In genomic region chr15:25589916-25590315, GRCm38 (mm10) we compare ENCODE assay signal across 8 mouse cellular contexts. TPM values are rescaled to one million over a fixed set of nuclear protein-coding genes. Genes with fewer than 3 reads are reported as not detected.
DNase-seq lines count a peak whose midpoint lies in the region; ATAC-seq and TF ChIP-seq lines count a peak whose summit lies in the region.

No protein-coding gene starts in this region.

- no peak overlapping the region for H3K4me3 ChIP-seq in gastrocnemius, adult 2 months
- no peak overlapping the region for H3K4me3 ChIP-seq in hindbrain, embryonic 13.5 days

- 0 out of 2 replicates have a peak, but pooled peaks cover 2% of the 10 kb centered on the region for H3K4me1 ChIP-seq in hindbrain, embryonic 13.5 days (replicated peaks)

- no peaks in the 10 kb centered on the region for H3K27me3 ChIP-seq in hindbrain, embryonic 13.5 days

- H3K27ac ChIP-seq in gastrocnemius, adult 2 months = no peak overlapping the region
- H3K27ac ChIP-seq in hindbrain, embryonic 13.5 days = no peak overlapping the region

- no peaks in the 10 kb centered on the region for H3K36me3 ChIP-seq in hindbrain, embryonic 13.5 days

- intact Hi-C loops in gastrocnemius, adult 2 months (cut with DNase I) = no loop called here

- 88% methylated on average over 5 of the region's 5 CpGs for WGBS in hindbrain, embryonic 13.5 days

- ATAC-seq in hindbrain, embryonic 13.5 days (ENCODE audit: low FRiP score) = no peak

- H3K4me2 ChIP-seq in hindbrain, embryonic 13.5 days = no peak overlapping the region

- peak; percentile 35 for DNase-seq in gastrocnemius, adult 2 months
- no peak for DNase-seq in gastrocnemius, adult 8-10 months (ENCODE audit: low spot score in 2 of 2)
- DNase-seq in brain, adult 2 months (ENCODE audit: low read depth, low spot score) = peak; percentile 83
- DNase-seq in kidney, adult 9 months = peak; percentile 64
- peak; percentile 65 for DNase-seq in lung, postnatal 14 days
- DNase-seq in right cerebral cortex, adult 18-20 months = no peak
- no peak for DNase-seq in layer of hippocampus, postnatal 36 days

- no peak overlapping the region for H3K9ac ChIP-seq in hindbrain, embryonic 13.5 days

- no peaks in the 10 kb centered on the region for H3K9me3 ChIP-seq in hindbrain, embryonic 13.5 days

- no peak for TF ChIP-seq CTCF in gastrocnemius, adult 2 months (IDR thresholded peaks at IDR 0.05)

RNA-seq across cellular contexts. Expression of gene Myo10, which starts 32.4 kb away (rescaled TPM):
- total RNA-seq in gastrocnemius, adult 2 months (2021) = 10 to 100 TPM; 56.1 to 62.0 TPM
- 10 to 100 TPM; 50.1 to 61.3 (median 55.3) TPM for total RNA-seq in gastrocnemius, adult 8-10 months (2022)
- polyA plus RNA-seq in hindbrain, embryonic 13.5 days (2015; fragmentation: Nextera tagmentation; extraction: Ambion mirVana) = 26.6 and 27.8 TPM in 2 replicates
- total RNA-seq in layer of hippocampus, postnatal 36 days (2021) = 10 to 100 TPM; 52.5 to 53.3 TPM

Comparison
In these comparisons a context has a peak if more than half of its experiments do, and no peak if none do; other contexts are left out.
1. DNase-seq: peak in gastrocnemius, adult 2 months (single experiment), brain, adult 2 months (single experiment), kidney, adult 9 months (single experiment) and lung, postnatal 14 days (single experiment); none in gastrocnemius, adult 8-10 months (0 of 2), right cerebral cortex, adult 18-20 months (single experiment) and layer of hippocampus, postnatal 36 days (0 of 2).